Mouse (Mus musculus) embryo, embryonic 10 days (tissue): Measurements from ENCODE around the gene Dnajc3.
"Not testable (repeated sequence)": the region's sequence is repeated elsewhere in the genome, so short reads cannot be mapped to it uniquely, and the experiment has no call there.

Experiments
- DNase-seq: peaks from one replicate; pipeline ENCODE4 v3.0.0-alpha.2; 2015; ENCODE audit warnings: low spot score

Dnajc3 gene

GRCm38 (mm10) chr14:118931181-118931580, 6.6 kb upstream of the Dnajc3 start:
- DNase-seq, result no peak

- DNase-seq, result no peak
Measured at GRCm38 (mm10) chr14:118932956-118933355, 4.8 kb upstream of the Dnajc3 start.

DNA sequence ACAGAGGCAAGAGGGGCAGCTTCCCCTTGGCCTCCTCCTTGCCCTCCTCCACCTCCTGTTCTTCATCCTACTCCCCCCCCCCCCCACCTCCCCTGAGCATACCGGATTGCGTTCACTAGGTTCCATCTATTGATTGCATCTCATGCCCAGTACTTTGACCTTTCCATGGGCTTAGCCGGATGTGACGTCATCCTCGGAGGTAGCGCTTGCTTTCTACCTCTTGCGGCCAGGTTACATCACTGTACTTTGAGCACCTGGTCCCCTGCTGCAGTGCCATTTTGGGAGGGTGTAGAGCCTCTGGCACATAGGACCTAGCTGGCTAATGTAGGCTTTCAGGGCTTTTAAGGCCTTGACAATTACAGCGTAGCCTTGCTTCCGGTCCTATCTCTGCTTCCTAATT, 3.1 kb upstream of the Dnajc3 start:
- no peak for DNase-seq

- DNase-seq, result no peak
Measured at GRCm38 (mm10) chr14:118936236-118936635, 1.5 kb upstream of the Dnajc3 start.

- DNase-seq, result no peak
Measured at GRCm38 (mm10) chr14:118936952-118937351, 824 bp upstream of the Dnajc3 start.

DNA sequence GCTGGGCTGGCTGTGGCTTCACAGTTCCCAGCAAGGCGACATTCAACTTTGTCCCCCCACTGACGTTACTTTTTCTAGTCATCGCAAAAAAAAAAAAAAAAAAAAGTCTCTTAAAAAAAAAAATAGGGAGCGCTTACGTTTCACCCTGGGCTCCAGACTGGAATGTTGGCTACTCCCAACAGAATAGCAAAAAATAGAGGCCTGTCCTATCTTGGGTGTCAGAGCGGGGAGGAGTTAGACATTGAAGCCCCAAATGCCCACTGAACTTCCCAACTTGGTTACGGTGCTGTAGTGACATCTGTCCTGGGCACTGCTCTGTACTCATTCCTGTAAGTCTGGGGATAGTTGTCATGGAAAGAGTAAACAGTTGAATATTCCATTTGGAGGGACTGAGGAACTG, 775 bp downstream of the Dnajc3 start:
- DNase-seq, result peak; percentile 41

DNA sequence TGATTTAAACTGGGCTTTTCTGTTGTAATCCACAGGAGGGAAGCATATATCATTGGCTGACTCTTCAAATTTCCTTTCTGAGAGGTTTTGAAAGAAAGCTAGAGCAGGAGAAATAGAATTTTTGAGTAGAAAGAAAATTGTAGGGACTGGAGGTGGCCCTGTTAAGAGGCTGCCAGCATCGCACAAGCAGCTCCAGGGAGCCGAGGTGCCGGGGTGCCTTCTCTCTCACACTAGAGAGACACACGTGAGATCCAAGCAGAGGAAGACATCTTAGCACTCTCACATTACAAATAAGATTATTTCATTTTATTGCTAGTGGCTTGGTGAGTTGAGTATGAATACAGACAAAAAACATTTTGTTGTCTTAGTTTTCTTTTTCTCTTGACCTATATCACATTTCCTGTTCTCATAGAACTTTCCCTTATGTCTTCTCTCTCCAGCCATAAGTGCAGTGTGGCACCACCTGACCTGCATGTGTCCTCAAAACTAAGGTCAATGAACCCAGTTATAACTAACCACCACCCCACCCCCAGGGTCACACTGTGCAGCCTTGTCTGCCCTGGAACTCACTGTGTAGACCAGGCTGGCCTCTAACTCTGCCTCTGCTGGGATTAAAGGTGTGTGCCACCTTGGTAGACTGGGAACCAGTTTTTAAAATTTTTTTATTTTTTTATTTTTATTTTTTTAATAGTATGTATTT, 3.2 kb downstream of the Dnajc3 start:
- DNase-seq, result no peak

DNA sequence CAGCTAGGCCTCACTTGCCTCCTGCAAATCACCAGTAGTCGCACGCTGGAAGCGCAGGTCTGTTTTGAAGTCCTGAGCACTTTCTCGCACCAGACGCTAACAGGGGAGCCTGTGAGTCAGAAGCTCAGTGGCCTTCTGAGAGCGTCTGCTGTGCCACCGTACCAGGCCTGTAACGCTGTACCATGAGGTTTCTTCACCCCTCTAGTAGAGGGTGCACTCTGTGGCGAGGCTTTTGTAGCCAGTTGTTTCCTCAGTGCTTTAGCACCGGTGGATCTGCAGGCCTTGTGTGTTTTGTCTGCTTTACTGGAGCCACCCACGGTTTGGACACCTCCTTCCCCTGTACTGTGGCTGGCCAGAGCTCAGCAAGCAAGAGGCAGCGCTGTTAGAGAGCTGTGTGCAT, 4.3 kb downstream of the Dnajc3 start:
- DNase-seq, result no peak

GRCm38 (mm10) chr14:118944702-118945101, 6.9 kb downstream of the Dnajc3 start:
- no peak for DNase-seq

- DNase-seq, result no peak
Measured at GRCm38 (mm10) chr14:118948841-118949240, 11.1 kb downstream of the Dnajc3 start.

GRCm38 (mm10) chr14:118951912-118952583, 14.3 kb downstream of the Dnajc3 start:
- no peak for DNase-seq

DNA sequence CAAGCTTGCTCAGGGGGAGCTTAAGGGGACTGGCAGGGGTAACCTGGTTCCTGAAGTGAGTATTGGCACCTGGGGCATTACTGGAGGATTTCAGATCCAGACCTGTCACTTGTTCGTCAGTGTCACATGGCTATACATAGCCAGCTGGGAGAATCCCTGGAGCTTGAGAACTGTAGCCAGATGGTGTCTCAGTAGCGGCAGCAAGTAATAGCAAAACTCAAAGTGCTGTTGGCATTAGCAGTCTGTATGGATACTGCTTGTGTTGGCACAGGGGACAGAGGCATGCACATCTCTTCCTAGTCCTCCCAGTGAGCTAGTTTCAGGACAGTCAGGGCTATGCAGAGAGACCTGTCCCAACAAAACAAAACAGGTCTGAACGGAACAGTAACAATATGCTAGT, 20.2 kb downstream of the Dnajc3 start:
- no peak for DNase-seq

- no peak for DNase-seq
Measured at GRCm38 (mm10) chr14:118965356-118966000, 27.7 kb downstream of the Dnajc3 start.

- DNase-seq, result no peak
Measured at GRCm38 (mm10) chr14:118967646-118968045, 29.9 kb downstream of the Dnajc3 start.

DNA sequence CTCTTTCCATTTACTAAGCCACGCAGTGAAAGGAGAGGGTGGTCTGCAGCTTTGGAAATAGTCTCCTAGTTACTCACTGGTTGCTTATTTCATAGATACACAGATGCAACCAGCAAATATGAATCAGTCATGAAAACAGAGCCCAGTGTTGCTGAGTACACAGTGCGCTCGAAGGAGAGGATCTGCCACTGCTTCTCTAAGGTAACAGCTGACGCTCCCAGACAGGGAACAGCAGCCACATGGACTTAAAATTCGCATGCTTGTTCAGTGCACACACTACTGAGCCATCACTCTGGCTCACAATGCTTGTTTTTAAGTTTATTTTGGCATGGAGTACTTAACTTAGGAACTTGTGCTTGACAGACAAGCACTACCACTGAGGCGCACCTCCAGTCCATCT, 34.5 kb downstream of the Dnajc3 start:
- no peak for DNase-seq

DNA sequence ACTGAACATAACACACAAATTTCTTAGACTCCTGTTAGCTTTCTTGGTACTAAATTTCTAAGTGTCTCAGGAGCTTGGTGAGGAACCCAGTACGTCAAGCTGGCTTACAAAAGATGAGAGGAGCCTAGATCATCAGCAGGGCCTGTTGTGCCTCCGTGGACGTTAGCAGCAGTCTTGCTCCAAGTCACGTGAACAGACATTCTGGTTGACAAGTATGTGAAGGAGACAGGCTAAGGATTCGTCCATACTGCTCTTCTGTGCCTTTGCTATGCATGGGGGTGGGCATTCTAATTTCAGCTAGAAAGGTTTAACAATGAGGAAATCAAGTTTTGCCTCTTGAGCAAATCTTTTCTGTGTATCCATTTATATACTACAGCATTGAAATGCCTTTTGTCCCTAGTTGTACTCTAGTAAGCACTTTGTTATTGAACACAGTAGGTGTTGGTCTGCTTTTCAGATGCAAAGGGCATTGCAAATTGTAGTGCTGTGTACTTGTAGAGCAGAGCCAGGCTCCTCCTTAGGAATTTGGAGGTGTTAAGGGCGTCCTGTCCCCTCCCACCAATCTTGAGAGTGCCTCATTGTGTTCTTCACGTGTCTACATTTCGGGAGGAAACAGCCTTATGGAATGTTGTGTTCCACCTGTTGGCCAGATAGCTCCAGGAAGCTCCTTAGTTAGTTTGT, 39.5 kb downstream of the Dnajc3 start:
- DNase-seq, result no peak

DNA sequence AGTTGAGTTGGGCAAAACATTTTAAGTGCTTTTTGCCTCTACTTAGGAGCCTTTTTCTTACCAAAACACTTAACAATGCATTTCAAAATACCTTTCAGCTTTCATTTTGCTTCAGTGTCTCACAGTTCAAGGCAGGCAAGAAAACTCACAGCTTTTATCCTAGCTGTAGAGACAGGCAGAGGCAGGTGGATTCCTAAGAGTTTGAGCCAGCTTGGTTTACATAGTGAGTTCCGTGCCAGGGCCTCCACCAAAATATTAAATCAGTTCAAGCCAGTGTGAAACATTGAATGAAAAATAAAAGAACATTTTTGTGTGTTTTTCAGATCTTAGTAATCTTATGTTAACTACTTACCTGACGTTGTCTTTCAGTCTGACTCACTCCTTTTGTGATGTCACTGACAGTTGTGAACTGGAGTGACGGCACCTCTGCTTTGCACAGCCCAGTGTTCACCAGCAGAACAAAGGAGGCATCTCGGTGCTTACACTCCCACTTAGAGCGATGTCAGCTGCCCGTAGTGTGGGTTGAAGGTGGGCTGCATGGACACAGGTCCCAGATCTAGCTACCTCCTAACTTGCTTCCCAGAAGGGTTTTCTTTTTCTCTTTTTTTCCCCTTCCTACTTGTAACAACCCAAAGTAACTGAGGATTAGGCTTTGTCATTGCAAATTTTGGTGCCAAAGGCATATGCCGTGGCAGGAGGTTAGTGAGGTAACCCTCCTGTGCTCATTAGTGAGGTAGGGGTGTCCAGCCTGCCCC, 42.0 kb downstream of the Dnajc3 start:
- DNase-seq, result no peak

GRCm38 (mm10) chr14:118980358-118980757, 42.6 kb downstream of the Dnajc3 start:
- no peak for DNase-seq

DNA sequence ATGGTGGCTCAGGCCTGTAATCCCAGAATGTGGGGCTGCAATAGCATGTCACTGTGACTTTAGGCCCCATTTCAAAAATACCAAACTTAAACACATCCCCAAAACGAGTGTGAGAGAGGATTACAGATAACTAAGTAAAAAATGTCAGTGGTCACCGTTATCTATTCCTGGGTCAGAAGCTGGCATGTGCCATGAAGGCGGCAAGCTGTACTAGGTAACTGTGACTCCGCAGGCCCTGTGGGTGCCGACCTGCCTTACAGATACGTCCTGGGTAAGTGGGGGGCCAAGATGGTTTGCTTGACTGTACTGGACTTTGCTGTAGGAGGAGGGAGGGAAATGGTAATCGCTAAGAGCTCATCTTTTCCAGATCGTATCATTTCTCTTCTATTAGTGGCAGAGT, 43.1 kb downstream of the Dnajc3 start:
- DNase-seq, result no peak

- DNase-seq, result not testable (repeated sequence)
Measured at GRCm38 (mm10) chr14:118981711-118982428, 44.1 kb downstream of the Dnajc3 start.

DNA sequence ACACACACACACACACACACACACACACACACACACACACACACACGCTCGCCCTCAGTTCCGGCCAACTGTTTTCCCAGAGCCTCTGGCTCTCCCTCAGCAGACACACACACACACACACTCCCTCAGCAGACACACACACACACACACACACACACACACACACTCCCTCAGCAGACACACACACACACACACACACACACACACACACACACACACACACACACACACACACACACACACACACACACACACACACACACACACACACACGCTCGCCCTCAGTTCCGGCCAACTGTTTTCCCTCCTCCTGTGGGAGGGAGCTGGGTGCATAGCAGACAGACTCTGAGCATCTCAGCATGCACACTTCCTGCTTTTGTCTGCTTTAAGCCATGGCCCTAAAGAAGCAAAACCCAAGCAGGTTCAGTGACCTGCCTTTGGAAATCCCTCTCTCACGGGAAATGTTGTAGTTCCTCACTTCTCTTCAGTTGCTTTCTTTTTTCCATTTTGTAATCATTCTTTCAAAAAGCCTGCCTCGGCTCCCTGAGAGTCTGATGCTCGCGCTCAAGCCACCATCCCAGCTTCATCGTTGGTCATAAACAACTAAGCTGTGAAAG, 44.8 kb downstream of the Dnajc3 start:
- DNase-seq, result not testable (repeated sequence)
